Mouse (Mus musculus) c-Kit-positive CD71-positive TER-119-negative erythroid progenitor cells, embryonic 14.5 days (primary cell): ENCODE data around the gene Arpp21.

Experiments
- DNase-seq: peaks from one replicate; pipeline ENCODE4 v3.0.0-alpha.2; 2013; ENCODE audit warnings: low read depth

The Arpp21 gene

DNA sequence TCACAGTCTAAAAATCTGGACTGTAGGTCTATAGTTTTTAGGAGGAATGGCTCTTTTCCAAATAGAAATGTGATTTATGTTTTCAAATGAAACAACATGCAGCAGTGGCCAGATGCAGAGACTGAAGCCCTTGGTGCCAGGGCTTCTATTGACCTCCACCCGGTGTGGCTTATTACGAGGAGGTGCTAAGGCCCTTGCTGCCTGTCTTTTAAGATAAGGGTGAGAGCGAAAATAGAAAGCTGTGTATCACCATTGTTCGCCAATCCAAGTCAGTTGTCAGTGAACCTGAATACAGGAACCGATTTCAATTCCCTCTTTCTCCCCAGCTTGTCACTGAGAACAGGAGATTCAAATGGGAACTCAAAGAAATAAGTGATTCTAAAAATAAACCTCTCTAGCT is 57.3 kb downstream of the Arpp21 start:
- DNase-seq: no peak

DNA sequence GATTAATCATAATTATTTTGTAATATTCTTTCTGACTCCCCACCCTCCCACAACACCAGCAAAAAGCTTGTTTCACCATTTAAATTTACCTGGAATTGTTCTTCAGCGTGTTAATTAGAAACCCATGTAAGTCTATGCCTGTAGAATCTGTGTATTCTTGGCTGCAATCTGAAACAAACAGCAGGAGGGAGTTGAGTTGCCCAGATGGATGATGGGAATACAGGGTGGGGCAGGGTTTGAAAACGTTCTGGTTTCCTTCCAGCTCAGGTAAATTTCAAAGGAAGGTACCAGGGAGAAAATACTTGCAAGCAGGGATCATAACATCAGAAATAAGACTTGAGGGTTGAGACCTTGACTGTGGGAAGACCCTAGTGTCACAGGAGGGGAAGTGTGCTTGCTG is 58.2 kb downstream of the Arpp21 start:
- no peak for DNase-seq

DNA sequence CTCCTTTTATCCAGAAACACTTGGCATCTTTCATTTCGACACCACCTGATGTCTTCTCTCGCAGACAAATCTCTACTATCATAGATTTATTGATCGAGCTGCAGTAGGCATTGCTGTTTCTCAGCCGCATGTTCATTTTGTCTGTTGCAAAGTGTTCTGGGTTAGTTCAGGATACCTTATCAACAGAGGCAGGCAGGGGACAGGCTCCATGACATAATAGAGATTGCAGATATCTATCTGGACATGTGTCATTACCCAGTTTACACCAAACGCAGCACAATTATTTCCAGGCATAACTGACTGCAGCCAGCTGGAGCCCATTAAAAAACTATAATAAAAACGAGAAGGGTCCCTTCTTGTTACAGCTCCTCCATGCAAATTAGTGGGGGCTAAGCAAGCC is 59.4 kb downstream of the Arpp21 start:
- DNase-seq: peak; percentile 54

DNA sequence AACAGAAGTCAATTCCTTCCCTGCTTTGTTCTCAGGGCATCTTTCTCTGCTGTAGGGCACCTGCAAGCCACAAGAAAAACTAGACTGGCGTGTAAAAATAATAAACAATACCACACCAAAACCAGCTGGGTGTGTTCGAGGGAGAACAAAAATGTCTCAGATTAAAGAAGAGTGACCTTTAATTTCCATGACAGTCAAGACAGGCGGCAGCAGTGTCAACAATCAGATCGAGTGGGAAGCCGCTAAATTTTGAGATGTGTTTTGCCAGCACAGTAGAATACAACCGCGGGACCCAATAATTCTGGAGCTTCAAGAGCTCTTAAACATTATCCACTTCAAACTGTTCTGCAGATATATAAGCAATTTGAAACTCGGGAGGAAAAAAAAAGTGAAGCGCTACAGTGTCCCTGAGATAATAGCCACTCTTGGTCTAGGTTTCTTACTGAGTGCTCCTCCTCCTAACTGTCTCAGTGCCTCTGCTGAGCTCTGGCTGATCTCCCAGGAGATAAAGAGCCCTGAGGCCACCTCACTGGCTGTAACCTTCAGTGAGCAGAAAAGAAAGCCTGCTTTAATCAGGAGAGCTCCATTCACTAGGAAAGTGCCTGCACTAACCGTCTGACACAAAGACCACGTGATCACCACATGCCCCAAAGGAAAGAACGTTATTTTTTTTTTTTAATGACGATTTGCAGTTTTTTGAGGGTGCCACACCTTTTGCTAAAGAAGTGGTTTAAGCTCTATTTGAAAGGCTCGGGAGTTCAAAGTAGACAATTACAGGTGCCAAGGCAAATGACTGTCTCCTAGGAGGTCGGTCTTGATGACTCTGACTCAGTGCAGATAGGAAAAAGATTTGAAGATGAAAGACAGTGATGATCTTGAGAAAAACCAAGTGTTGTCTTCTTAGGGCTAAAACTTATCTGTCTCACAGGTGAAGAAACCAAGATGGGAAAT is 61.1 kb downstream of the Arpp21 start:
- DNase-seq: peak; percentile 68

DNA sequence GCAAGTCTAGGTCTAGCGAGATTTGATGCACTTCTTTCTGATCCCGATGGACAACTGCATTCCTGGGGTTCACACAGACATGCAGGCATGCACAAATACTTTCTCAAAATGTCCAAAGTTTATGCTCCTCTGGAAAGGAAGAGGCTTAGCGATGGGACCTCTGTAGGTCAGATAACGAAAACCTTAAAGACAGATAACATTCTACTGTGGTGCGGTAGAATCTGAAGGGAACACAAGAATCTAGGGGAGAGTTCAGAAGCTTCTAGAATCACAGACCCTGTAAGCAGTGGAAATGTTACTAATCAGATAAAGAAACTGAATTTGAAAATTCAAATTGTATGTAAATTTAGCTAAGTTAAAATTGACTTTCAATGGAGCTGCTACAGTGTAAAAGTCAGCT is 62.0 kb downstream of the Arpp21 start:
- no peak for DNase-seq

DNA sequence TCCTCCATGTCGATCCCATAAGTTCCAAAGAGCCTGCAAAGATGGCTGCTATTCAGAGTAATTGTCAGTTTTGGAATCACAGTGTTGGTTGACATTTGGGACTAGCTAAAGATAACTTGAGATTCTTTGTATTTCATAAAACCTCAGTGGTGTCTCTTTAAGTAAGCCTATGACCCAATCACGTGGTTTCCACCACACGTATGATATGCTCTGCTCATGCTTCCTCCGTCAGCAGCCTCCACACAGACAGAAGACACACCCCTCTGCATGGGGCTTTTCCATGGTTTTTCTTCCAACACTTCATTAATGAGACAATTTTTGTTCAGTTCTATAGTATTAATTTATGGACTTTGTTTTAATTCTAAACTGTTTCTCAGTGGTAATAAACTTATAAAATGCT is 71.1 kb downstream of the Arpp21 start:
- DNase-seq: no peak

DNA sequence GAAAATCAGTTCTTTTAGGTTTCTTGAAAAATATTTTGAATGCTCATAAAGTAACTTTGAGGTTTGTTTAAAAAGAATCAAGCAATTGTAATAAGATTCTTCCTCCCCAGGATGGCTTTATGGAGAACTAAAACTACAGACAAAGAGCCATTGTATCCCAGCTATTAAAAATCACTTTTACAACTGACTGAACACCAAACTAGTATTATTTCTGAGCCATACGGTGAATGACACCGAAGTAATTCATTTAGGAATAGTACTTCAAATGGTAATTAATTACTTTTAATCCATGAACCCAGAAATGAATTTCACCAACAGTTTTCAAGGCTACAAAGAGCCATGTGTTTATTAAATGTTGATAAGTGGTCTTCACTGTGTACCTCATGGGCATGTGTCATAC is 74.8 kb downstream of the Arpp21 start:
- DNase-seq: no peak

DNA sequence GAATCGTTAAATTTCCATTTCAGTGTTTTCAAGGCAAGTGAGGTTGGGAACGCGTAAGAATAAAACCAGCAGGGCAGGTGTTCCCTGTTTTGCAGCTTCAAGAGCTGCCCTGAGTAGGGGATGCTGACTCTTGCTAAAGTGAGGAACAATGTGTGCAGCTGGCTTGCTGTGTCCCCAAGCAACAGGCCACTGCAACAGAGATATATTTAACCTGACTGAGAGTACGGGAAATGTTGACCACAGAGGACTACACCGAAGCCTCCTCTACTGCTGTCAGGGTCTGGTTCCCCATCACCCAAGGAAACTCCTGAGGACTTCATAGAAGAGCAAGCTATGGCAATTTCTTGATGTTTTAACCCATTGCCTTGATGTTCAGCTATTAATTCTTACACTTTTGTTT is 81.8 kb downstream of the Arpp21 start:
- no peak for DNase-seq

DNA sequence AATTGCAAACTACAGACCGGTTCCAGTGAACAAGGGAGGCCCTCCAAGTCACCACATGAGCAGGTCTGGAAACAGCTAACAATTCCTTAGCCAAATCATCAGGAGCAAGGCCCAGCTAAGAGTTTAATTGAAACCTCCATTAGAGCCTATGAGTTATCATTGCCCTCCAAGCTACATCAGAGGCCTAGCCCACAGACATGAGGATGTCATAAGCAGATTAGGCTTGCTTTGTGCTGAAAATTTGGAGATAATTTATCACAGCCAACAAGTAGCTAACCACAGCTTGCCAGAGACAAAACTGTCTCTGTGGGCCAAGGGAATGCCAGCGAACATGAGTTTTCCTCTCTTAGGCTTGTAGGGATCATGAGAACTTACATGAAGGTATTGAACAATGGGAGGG is 83.0 kb downstream of the Arpp21 start:
- DNase-seq: no peak

DNA sequence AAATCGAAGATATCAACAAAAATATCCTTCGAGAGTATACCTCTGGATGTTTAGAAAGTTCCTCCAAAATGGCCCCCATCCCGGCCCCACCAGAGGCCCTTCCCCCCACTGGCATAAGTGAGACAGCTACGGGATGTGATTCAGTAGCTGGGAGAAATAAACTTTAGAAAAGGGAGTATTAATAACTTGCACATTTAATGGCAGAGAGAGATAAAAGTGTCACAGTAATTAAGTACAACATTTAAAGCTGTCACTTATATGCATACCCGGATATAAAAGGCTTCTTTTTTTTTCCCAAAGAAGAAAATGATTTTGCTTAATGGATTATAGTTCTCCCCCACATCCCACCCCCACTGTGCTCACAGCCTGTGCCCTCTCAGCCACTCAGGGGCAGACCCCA is 84.6 kb downstream of the Arpp21 start:
- DNase-seq: no peak

DNA sequence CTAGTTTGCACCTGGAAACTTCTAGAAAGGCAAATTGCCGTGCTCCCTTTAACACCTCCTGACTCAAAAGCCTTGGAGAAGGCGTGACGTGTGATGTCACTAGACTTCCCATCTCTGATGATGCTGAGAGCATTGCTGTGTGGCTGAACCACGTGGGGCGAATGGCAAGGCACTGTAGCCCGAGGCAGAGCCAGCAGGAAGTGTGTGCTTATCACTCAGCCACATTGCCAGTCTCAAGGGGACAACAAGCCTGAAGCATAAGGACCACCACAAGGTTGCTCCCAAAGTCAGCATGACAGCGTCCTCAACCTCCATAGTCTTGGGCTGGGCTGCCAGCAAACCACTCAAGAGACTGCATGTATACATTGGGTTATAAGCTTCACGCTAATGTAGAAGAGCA is 95.1 kb downstream of the Arpp21 start:
- no peak for DNase-seq

DNA sequence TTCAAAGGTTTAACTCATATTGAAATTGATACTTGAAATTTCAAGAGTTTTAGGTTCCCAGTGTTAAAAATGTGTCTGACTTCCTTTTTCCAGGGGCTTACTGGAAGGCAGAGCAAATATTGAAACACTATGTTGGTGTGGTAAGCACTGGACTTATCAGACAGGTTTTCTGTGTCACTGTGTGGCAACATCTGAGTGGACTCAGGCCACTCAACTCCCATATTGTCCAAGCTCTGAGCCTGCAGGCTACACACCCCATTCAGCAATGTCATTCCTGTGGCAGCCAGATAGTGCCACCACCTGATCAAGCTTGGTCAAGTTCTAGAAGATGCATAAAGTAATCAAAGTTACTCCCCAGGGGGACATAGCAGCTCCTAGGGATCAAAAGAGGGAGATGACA is 97.9 kb downstream of the Arpp21 start:
- no peak for DNase-seq

DNA sequence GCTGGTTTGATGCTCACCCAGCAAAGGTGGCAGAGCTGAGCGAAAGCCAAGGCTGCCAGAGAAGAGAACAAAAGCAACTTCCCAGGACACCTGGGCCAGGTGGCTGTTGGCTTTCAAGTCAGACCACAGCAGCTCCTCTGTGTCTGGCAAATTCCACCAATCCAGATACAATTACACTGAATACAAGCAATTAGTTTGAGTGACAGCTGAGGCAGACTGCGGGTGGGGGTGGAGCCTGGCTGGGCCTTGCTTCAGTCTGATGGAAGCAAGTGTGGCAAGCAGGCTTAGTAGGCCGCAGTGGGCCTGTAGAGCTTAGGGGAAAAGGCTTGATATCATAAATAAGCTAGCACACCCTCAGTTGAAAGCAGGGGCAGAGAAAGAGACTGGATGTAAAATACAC is 104.9 kb downstream of the Arpp21 start:
- no peak for DNase-seq

DNA sequence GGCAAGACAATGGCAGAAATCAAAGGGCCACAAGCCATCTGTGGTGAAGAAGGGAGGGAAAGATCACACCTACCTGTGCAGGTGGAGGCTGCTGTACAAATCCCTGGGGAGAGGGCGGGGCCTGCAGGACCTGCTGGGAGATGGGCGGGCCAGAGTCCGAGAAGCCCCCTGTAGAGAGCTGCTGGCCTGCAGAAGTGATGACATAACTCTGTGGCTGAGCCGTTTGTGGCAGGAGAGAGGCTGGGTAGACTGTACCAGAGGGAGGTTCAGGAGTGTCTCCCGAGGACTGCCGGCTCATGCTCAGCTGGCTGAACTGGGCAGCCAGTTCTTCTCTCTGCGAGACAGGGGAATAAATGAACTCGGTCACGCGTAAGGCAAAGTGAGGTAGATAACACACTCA is 111.1 kb downstream of the Arpp21 start:
- no peak for DNase-seq

DNA sequence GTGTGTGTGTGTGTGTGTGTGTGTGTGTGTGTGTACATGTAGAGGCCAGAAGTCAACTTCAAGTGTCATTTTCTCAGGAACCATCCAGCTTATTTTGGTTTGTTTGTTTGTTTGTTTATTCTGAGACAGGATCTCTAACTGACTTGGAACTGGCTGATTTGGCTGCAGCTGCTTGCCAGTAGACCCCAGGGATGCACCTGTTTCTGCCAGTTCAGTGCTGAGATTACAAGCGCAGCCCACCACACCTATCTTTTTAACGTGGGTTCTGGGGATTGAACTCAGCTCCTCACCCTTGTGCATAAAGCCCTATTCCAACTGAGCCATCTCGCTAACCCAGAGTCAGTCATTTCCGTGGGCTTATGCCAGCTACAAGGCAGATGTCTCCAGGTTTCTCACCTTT is 111.6 kb downstream of the Arpp21 start:
- no peak for DNase-seq

DNA sequence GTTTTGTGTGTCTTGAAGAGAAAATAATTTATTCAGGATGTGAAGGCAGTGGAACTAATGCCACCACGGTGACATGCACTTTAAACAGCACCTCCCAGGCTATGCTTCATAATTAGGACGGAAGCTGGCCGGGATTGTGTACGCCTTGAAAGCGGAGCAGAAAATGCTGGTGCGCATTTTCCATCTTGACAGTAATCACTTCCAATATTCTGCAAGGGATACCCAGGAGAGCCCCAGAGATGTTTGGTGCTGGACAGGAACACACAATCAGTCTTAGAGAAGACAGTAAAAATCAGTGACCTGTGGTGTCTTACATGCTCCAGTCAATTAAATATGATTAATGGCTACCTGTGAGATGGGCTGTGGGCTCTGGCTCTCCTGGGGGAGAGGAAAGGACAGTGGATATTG is 112.3 kb downstream of the Arpp21 start:
- DNase-seq: no peak

DNA sequence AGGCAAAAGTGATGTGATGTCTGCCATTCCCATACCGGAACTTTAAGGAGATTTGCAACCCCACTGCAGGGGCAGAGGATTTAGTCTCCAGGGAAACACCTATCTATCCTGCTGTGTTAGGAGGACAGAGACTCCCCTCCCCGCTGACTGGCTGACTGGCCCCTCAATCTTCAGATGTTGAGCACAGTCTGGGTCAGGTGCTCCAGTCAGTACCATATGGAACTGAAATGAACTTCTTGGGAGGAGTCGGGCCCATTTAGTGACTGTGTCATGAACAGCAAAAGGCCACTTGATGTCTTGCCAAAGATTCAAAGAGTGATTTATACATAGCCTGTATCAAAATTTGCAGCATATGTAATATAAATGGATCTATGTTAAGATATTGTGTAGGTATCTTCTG is 116.2 kb downstream of the Arpp21 start:
- no peak for DNase-seq

DNA sequence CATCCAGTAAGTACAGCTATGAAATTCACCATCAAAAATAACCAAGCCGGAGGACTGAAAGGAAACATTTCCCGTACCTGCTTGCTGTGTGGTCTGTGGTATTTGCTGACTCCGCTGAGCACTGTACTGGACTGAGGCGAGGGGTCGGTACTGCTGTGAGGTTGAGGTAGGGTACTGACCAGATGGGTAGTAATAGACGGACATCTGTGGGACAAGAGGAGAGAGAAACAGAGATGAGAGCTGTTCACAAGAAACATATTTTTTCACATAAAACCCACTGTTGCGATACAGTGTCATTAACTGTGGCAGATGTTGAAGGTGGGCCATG is 116.7 kb downstream of the Arpp21 start:
- DNase-seq: no peak

DNA sequence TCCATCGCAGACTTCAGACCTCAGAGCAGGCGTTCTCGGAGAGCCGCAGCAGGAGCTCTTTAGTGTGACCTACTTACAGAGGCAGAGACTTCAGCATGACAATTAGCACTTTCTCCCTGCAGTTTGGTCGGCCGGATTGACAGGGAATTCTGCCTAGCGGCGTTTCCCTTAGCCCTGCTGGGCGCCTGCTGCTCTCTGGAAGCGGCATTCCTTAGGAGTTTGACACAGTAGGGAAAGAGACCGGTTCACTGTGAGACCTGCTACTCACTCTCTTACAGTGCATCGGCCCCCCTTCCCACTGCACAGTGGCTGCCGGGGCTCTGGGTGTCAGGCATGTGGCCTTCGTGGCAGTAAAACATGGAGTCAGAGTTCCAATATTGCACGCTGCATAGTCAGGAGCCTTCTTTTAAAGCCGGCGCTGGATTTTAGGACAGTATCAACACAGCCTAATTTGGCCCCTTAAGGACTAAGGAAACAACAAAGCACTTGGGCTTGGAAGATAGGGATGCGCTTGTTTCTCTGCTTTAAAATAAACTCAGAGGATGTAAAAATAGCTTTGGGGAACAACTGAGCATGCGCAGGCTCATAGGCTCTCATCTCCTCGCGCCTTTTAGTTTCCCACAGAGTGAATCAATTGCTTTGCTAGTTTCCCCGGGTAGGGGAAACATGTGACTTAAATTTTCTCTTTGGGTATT is 117.2 kb downstream of the Arpp21 start:
- DNase-seq: no peak

DNA sequence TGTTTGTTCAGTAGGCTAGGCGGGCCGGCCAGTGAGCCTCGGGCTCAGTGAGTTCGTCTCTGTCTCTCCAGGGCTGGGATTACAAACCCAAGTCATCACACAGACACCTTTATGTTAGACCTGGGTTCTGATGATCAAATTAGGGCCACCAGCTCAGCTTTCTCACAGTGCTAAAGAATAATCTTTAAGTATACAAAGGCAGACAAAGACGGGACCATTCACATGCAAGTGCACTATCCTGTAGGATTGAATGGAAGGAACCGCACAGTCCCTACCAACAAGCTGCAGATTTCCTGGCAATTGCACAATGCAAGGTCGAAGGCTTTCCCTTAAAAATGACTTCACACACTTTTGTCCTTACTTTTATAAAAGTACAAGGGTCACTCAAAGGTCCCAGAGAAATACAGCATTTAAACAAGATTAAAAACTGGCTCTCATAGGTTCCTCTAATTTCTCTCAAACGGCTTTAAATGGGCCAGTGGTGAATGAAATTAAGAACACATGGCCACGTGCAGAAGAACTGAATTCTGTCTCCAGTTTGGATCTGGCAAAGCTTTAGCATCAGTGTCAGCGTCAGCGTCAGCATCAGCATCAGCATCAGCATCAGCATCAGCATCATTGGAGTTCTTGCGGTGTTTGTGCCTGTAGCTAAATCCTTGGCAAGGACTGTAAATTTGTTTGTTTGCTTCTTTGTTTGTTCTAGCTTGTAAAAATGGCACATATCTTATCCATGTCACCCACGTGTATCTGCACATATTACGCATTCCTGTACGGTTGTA is 117.9 kb downstream of the Arpp21 start:
- no peak for DNase-seq

DNA sequence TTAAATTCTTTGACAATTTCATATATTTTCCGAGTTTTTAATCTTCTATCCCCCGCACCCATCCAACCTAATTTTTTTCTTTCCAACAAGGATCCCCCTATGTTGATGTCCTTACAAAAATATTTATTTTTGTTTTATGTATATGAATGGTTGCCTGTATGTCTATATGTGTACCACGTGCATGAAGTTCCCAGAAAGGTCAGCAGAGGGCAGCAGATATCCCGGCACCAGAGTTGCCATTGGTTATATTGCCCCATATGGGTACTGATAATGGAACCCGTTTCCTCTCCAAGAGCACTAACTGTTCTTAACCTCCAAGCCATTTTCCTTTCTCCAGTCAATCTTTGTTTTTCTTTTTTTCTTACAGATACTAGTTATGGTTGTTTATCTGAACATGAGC is 124.1 kb downstream of the Arpp21 start:
- DNase-seq: peak; percentile 28

DNA sequence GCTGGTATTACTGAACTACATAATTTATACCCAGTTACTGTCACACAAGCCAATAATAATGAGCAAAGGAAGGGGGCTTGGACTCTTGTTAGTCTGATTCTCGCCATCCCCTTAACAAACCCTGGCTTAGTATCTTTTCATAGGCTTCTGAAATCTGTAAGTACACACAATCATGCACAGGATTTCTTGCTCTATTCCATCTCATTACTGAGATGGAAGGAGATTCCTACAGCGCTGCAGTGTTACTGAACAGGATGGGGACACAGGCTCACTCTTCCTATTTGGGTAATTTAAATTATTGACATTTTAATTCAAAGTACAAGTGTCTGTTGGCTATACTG is 132.9 kb downstream of the Arpp21 start:
- DNase-seq: no peak
